In genomic region chr1:131867946-131868290, GRCm38 (mm10) we compare ENCODE assay signal across 8 mouse cellular contexts. TPM values are rescaled to one million over a fixed set of nuclear protein-coding genes. Genes with fewer than 3 reads are reported as not detected.
DNase-seq lines count a peak whose midpoint lies in the region; ATAC-seq and TF ChIP-seq lines count a peak whose summit lies in the region.

No protein-coding gene starts in this region.

- no peak for TF ChIP-seq CTCF in embryonic fibroblast, embryonic 13.5 days (IDR thresholded peaks at IDR 0.05; ENCODE audit: borderline replicate concordance, insufficient read depth, low read length)
- TF ChIP-seq CTCF in hindbrain, postnatal 0 days (IDR thresholded peaks at IDR 0.05; ENCODE audit: low read depth), result no peak

- H3K4me3 ChIP-seq in embryonic fibroblast, embryonic 13.5 days (ENCODE audit: insufficient read depth, low read length), result peak overlapping the region; percentile 59
- peak overlapping the region; percentile 61 for H3K4me3 ChIP-seq in hindbrain, postnatal 0 days (ENCODE audit: low read length)

- H3K9ac ChIP-seq in hindbrain, postnatal 0 days (replicated peaks; ENCODE audit: low read length), result peak overlapping the region; percentile 39

- H3K4me1 ChIP-seq in embryonic fibroblast, embryonic 13.5 days (ENCODE audit: control insufficient read depth, insufficient read depth, low read length), result no peaks in the 10 kb centered on the region
- no peaks in the 10 kb centered on the region for H3K4me1 ChIP-seq in hindbrain, postnatal 0 days (ENCODE audit: insufficient read depth, low read length)

- no peaks in the 10 kb centered on the region for H3K27me3 ChIP-seq in hindbrain, postnatal 0 days (ENCODE audit: insufficient read depth, low read length)

- TF ChIP-seq POLR2A in embryonic fibroblast, embryonic 13.5 days (IDR thresholded peaks at IDR 0.05; ENCODE audit: low read depth, low read length), result no peak

- H3K36me3 ChIP-seq in hindbrain, postnatal 0 days (ENCODE audit: insufficient read depth, low read length), result no peaks in the 10 kb centered on the region

- peak; percentile 4 for DNase-seq in spleen, adult 12 weeks (ENCODE audit: low spot score)
- no peak for DNase-seq in spleen, postnatal 14 days (ENCODE audit: low spot score in 2 of 2)
- DNase-seq in hindbrain, postnatal 0 days (ENCODE audit: low spot score), result no peak
- DNase-seq in lung, postnatal 14 days, result peak; percentile 15
- peak; percentile 36 for DNase-seq in thymus, postnatal 14 days
- no peak for DNase-seq in layer of hippocampus, adult 11-12 months (ENCODE audit: low spot score)
- DNase-seq in right cerebral cortex, postnatal 36 days (ENCODE audit: low spot score in 2 of 2), result no peak

- ATAC-seq in hindbrain, postnatal 0 days, result no peak

- H3K9me3 ChIP-seq in hindbrain, postnatal 0 days (ENCODE audit: low read length), result no peaks in the 10 kb centered on the region

- H3K27ac ChIP-seq in embryonic fibroblast, embryonic 13.5 days (ENCODE audit: insufficient read depth, low read length), result no peak overlapping the region
- no peak overlapping the region for H3K27ac ChIP-seq in hindbrain, postnatal 0 days

- peak overlapping the region; percentile 79 for H3K4me2 ChIP-seq in hindbrain, postnatal 0 days (ENCODE audit: low read depth, low read length)

- WGBS in hindbrain, postnatal 0 days, result 28% methylated on average over 10 of the region's 10 CpGs

RNA-seq across cellular contexts. Expression of gene Rab29, which starts 0.9 kb away (rescaled TPM):
- polyA plus RNA-seq in embryonic fibroblast, embryonic 13.5 days (2011; ENCODE audit: insufficient read length, low read depth, missing spikeins), result 16.6 and 23.8 TPM in 2 replicates
- 6.4 and 15.1 TPM in 2 replicates for total RNA-seq in hindbrain, postnatal 0 days (2014; rRNA removed)
- 8.9 and 10.9 TPM in 2 replicates for polyA plus RNA-seq in hindbrain, postnatal 0 days (2015; fragmentation: Nextera tagmentation; extraction: Ambion mirVana)

RNA-seq across cellular contexts. Expression of gene Slc41a1, which starts 40.6 kb away (rescaled TPM):
- polyA plus RNA-seq in embryonic fibroblast, embryonic 13.5 days (2011; ENCODE audit: insufficient read length, low read depth, missing spikeins), result 21.1 and 22.7 TPM in 2 replicates
- 41.4 and 48.0 TPM in 2 replicates for total RNA-seq in hindbrain, postnatal 0 days (2014; rRNA removed)
- 20.9 and 23.6 TPM in 2 replicates for polyA plus RNA-seq in hindbrain, postnatal 0 days (2015; fragmentation: Nextera tagmentation; extraction: Ambion mirVana)

RNA-seq across cellular contexts. Expression of gene Nucks1, which starts 42.4 kb away (rescaled TPM):
- polyA plus RNA-seq in embryonic fibroblast, embryonic 13.5 days (2011; ENCODE audit: insufficient read length, low read depth, missing spikeins), result 132 and 180 TPM in 2 replicates
- total RNA-seq in hindbrain, postnatal 0 days (2014; rRNA removed), result 88.9 and 105 TPM in 2 replicates
- 54.1 and 58.0 TPM in 2 replicates for polyA plus RNA-seq in hindbrain, postnatal 0 days (2015; fragmentation: Nextera tagmentation; extraction: Ambion mirVana)

Comparison
In these comparisons a context has a peak if more than half of its experiments do, and no peak if none do; other contexts are left out.
1. DNase-seq: peak in spleen, adult 12 weeks (single experiment), lung, postnatal 14 days (single experiment) and thymus, postnatal 14 days (single experiment); none in spleen, postnatal 14 days (0 of 2), hindbrain, postnatal 0 days (single experiment), layer of hippocampus, adult 11-12 months (single experiment) and right cerebral cortex, postnatal 36 days (0 of 2).